Mouse (Mus musculus): ENCODE results near the gene Magi3. TPM values are rescaled to one million over a fixed set of nuclear protein-coding genes. Genes with fewer than 3 reads are reported as not detected.

Magi3 gene
- 5.9 and 6.1 TPM in 2 replicates for polyA plus RNA-seq (2015; fragmentation: Nextera tagmentation; extraction: Ambion mirVana)

GRCm38 (mm10) chr3:104220295-104220965, at the start of gene Magi3:
TSS of gene Magi3 (minus strand) at chr3:104220374.
- Histone ChIP-seq H3K36me3 (no peaks in the 10 kb centered on the region), H3K4me3 (replicated peaks) (peak within 1 kb of the TSS; percentile 91), H3K4me2 (peak within 1 kb of the TSS; percentile 79), H3K27me3 (no peaks in the 10 kb centered on the region), H3K9me3 (replicated peaks) (no peaks in the 10 kb centered on the region), H3K27ac (peak within 1 kb of the TSS; percentile 98), H3K4me1 (peaks cover 15% of the 10 kb centered on the region), H3K9ac (peak within 1 kb of the TSS; percentile 85)
- WGBS, result under 1% methylated on average over 45 of the region's 46 CpGs
- ATAC-seq (replicated peaks; ENCODE audit: low FRiP score), result peak; percentile 99

GRCm38 (mm10) chr3:104264530-104265145, 44.5 kb upstream of the Magi3 start:
- H3K4me3 ChIP-seq (replicated peaks), result no peak overlapping the region
- H3K27me3 ChIP-seq, result no peaks in the 10 kb centered on the region
- no peaks in the 10 kb centered on the region for H3K9me3 ChIP-seq (replicated peaks)
- H3K36me3 ChIP-seq, result no peaks in the 10 kb centered on the region
- no peak for ATAC-seq (replicated peaks; ENCODE audit: low FRiP score)
- no peaks in the 10 kb centered on the region for H3K4me1 ChIP-seq
- WGBS, result 84% methylated on average over 6 of the region's 6 CpGs
- H3K4me2 ChIP-seq, result no peak overlapping the region
- no peak overlapping the region for H3K27ac ChIP-seq
- no peak overlapping the region for H3K9ac ChIP-seq

GRCm38 (mm10) chr3:104260221-104260620, 40.0 kb upstream of the Magi3 start:
- WGBS, result 87% methylated on average over 5 of the region's 5 CpGs

GRCm38 (mm10) chr3:104259168-104259567, 39.0 kb upstream of the Magi3 start:
- Histone ChIP-seq H3K4me3 (replicated peaks) (no peak overlapping the region), H3K4me1 (no peaks in the 10 kb centered on the region), H3K27ac (no peak overlapping the region), H3K9ac (no peak overlapping the region), H3K36me3 (no peaks in the 10 kb centered on the region), H3K4me2 (no peak overlapping the region), H3K9me3 (replicated peaks) (no peaks in the 10 kb centered on the region), H3K27me3 (no peaks in the 10 kb centered on the region)
- no peak for ATAC-seq (replicated peaks; ENCODE audit: low FRiP score)
- WGBS, result 83% methylated on average over 4 of the region's 4 CpGs

More at GRCm38 (mm10) chr3:104260221-104260620, 40.0 kb upstream of the Magi3 start:
- H3K9ac ChIP-seq, result no peak overlapping the region
- H3K36me3 ChIP-seq, result no peaks in the 10 kb centered on the region
- H3K27me3 ChIP-seq, result no peaks in the 10 kb centered on the region
- no peak overlapping the region for H3K4me2 ChIP-seq
- H3K27ac ChIP-seq, result no peak overlapping the region
- no peak overlapping the region for H3K4me3 ChIP-seq (replicated peaks)
- no peaks in the 10 kb centered on the region for H3K4me1 ChIP-seq
- H3K9me3 ChIP-seq (replicated peaks), result no peaks in the 10 kb centered on the region
- ATAC-seq (replicated peaks; ENCODE audit: low FRiP score), result no peak

- ATAC-seq (replicated peaks; ENCODE audit: low FRiP score), result no peak
- H3K9me3 ChIP-seq (replicated peaks), result no peaks in the 10 kb centered on the region
- no peak overlapping the region for H3K27ac ChIP-seq
- no peak overlapping the region for H3K4me3 ChIP-seq (replicated peaks)
- no peaks in the 10 kb centered on the region for H3K4me1 ChIP-seq
- 66% methylated on average over 3 of the region's 3 CpGs for whole genome bisulfite sequencing
- no peaks in the 10 kb centered on the region for H3K36me3 ChIP-seq
- H3K27me3 ChIP-seq, result no peaks in the 10 kb centered on the region
- H3K9ac ChIP-seq, result no peak overlapping the region
- no peak overlapping the region for H3K4me2 ChIP-seq
Measured at GRCm38 (mm10) chr3:104257041-104257440, 36.9 kb upstream of the Magi3 start.

GRCm38 (mm10) chr3:104253760-104254159, 33.6 kb upstream of the Magi3 start:
- H3K27ac ChIP-seq, result no peak overlapping the region
- no peak for ATAC-seq (replicated peaks; ENCODE audit: low FRiP score)

GRCm38 (mm10) chr3:104247850-104248249, 27.7 kb upstream of the Magi3 start:
- 66% methylated on average over 4 of the region's 4 CpGs for WGBS
- Histone ChIP-seq H3K36me3 (no peaks in the 10 kb centered on the region), H3K9me3 (replicated peaks) (no peaks in the 10 kb centered on the region), H3K27me3 (no peaks in the 10 kb centered on the region), H3K4me1 (peaks cover 11% of the 10 kb centered on the region; the same call in 1 of the 2 replicates), H3K9ac (no peak overlapping the region), H3K4me2 (no peak overlapping the region), H3K4me3 (replicated peaks) (no peak overlapping the region), H3K27ac (no peak overlapping the region)
- no peak for ATAC-seq (replicated peaks; ENCODE audit: low FRiP score)

More at GRCm38 (mm10) chr3:104253760-104254159, 33.6 kb upstream of the Magi3 start:
- WGBS, result 51% methylated on average over 3 of the region's 3 CpGs
- no peaks in the 10 kb centered on the region for H3K9me3 ChIP-seq (replicated peaks)
- H3K4me1 ChIP-seq, result no peaks in the 10 kb centered on the region
- no peak overlapping the region for H3K4me2 ChIP-seq
- H3K27me3 ChIP-seq, result no peaks in the 10 kb centered on the region
- no peak overlapping the region for H3K4me3 ChIP-seq (replicated peaks)
- no peak overlapping the region for H3K9ac ChIP-seq
- no peaks in the 10 kb centered on the region for H3K36me3 ChIP-seq

- Histone ChIP-seq H3K9ac (no peak overlapping the region), H3K27me3 (no peaks in the 10 kb centered on the region), H3K4me3 (replicated peaks) (no peak overlapping the region), H3K4me1 (peaks cover 11% of the 10 kb centered on the region; the same call in 1 of the 2 replicates), H3K27ac (no peak overlapping the region), H3K36me3 (no peaks in the 10 kb centered on the region), H3K9me3 (replicated peaks) (no peaks in the 10 kb centered on the region), H3K4me2 (no peak overlapping the region)
- no peak for ATAC-seq (replicated peaks; ENCODE audit: low FRiP score)
- WGBS, result 70% methylated on average over 1 of the region's 1 CpGs
Measured at GRCm38 (mm10) chr3:104247057-104247456, 26.9 kb upstream of the Magi3 start.

GRCm38 (mm10) chr3:104244373-104244772, 24.2 kb upstream of the Magi3 start:
- Histone ChIP-seq H3K27ac (no peak overlapping the region), H3K4me2 (no peak overlapping the region), H3K4me1 (peaks cover 11% of the 10 kb centered on the region; the same call in 1 of the 2 replicates), H3K9me3 (replicated peaks) (no peaks in the 10 kb centered on the region), H3K9ac (no peak overlapping the region), H3K36me3 (no peaks in the 10 kb centered on the region), H3K27me3 (no peaks in the 10 kb centered on the region), H3K4me3 (replicated peaks) (no peak overlapping the region)
- WGBS, result 76% methylated on average over 8 of the region's 8 CpGs
- no peak for ATAC-seq (replicated peaks; ENCODE audit: low FRiP score)

GRCm38 (mm10) chr3:104243972-104244371, 23.8 kb upstream of the Magi3 start:
- Histone ChIP-seq H3K4me3 (replicated peaks) (no peak overlapping the region), H3K4me1 (peaks cover 11% of the 10 kb centered on the region; the same call in 1 of the 2 replicates), H3K4me2 (no peak overlapping the region), H3K9ac (no peak overlapping the region), H3K27ac (no peak overlapping the region), H3K27me3 (no peaks in the 10 kb centered on the region), H3K9me3 (replicated peaks) (no peaks in the 10 kb centered on the region), H3K36me3 (no peaks in the 10 kb centered on the region)
- 78% methylated on average over 6 of the region's 6 CpGs for WGBS
- ATAC-seq (replicated peaks; ENCODE audit: low FRiP score), result no peak

GRCm38 (mm10) chr3:104239785-104240184, 19.6 kb upstream of the Magi3 start:
- Histone ChIP-seq H3K9me3 (replicated peaks) (no peaks in the 10 kb centered on the region), H3K27me3 (no peaks in the 10 kb centered on the region), H3K4me1 (peaks cover 14% of the 10 kb centered on the region), H3K4me3 (replicated peaks) (no peak overlapping the region), H3K36me3 (no peaks in the 10 kb centered on the region), H3K4me2 (no peak overlapping the region), H3K9ac (no peak overlapping the region), H3K27ac (no peak overlapping the region)
- no peak for ATAC-seq (replicated peaks; ENCODE audit: low FRiP score)
- WGBS, result 87% methylated on average over 2 of the region's 2 CpGs

- Histone ChIP-seq H3K9ac (no peak overlapping the region), H3K4me1 (peaks cover 12% of the 10 kb centered on the region), H3K36me3 (no peaks in the 10 kb centered on the region), H3K27me3 (no peaks in the 10 kb centered on the region), H3K27ac (no peak overlapping the region), H3K4me2 (no peak overlapping the region), H3K4me3 (replicated peaks) (no peak overlapping the region), H3K9me3 (replicated peaks) (no peaks in the 10 kb centered on the region)
- ATAC-seq (replicated peaks; ENCODE audit: low FRiP score), result no peak
- WGBS, result 90% methylated on average over 2 of the region's 2 CpGs
Measured at GRCm38 (mm10) chr3:104239376-104239775, 19.2 kb upstream of the Magi3 start.
